9 mouse cellular contexts compared by ENCODE assay signal in the genomic region with DNA sequence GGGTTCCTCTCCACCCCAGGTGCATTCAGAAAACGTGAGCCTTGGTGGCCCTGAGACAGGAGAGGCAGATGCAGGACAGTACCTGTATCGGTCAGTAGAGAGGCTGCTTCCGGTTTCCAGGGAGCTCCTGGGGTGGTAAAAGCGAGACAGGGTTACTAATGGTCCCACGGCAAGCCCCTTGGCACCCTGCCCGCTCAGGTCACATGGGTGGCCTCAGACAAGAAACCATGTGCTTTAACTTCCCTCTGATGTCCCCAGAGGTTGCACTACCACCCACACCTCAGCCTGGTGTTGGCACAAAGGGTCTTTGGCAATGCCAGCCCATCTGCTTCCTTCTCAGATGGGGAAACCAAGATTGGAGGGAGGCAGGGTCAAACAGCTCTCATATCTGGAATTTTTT.
A peak's percentile ranks its signal among the peaks of the same experiment; 100 is the strongest.
DNase-seq lines count a peak whose midpoint lies in the region; ATAC-seq and TF ChIP-seq lines count a peak whose summit lies in the region.
"Had no signal": no experiment of that assay in that cellular context is flagged by ENCODE, and none has a peak within 500 bp of the region (broad histone marks: within the 10 kb centered on the region; RNA-seq: fewer than 3 reads in every experiment).

No protein-coding gene starts in this region.

- DNase-seq in right cerebral cortex, postnatal 10 days (ENCODE audit: low spot score in 2 of 2), result peak; percentile 58 to 61
- DNase-seq in right cerebral cortex, adult 2 months (ENCODE audit: low spot score in 2 of 2), result no peak
- no peak for DNase-seq in forebrain, postnatal 0 days
- DNase-seq in spleen, postnatal 4 days (ENCODE audit: low spot score in 2 of 2), result peak; percentile 60 to 82
- no peak for DNase-seq in gastrocnemius, adult 18-20 months (ENCODE audit: low spot score)
- DNase-seq in urinary bladder, postnatal 14 days (ENCODE audit: low spot score), result no peak

- ATAC-seq in forebrain, postnatal 0 days, result no peak
- peak; percentile 74 for ATAC-seq in megakaryocyte, adult 5-6 weeks (ENCODE audit: poor library complexity, severe bottlenecking)

- no peak for TF ChIP-seq CTCF in forebrain, postnatal 0 days (IDR thresholded peaks at IDR 0.05; ENCODE audit: low read depth)

- H3K27me3 ChIP-seq in forebrain, postnatal 0 days (ENCODE audit: insufficient read depth, low read length), result no peaks in the 10 kb centered on the region
- H3K27me3 ChIP-seq: embryonic facial prominence, embryonic 15.5 days; limb, embryonic 12.5 days had no signal

- peaks cover 42% of the 10 kb centered on the region for H3K4me1 ChIP-seq in forebrain, postnatal 0 days (ENCODE audit: insufficient read depth)

- H3K9me3 ChIP-seq in forebrain, postnatal 0 days (ENCODE audit: low read length), result no peaks in the 10 kb centered on the region
- H3K9me3 ChIP-seq: embryonic facial prominence, embryonic 15.5 days; limb, embryonic 12.5 days had no signal

- 40% methylated on average over 6 of the region's 6 CpGs for WGBS in forebrain, postnatal 0 days

- peak overlapping the region; percentile 64 for H3K27ac ChIP-seq in forebrain, postnatal 0 days (ENCODE audit: low read depth, low read length)
- H3K27ac ChIP-seq: embryonic facial prominence, embryonic 15.5 days; limb, embryonic 12.5 days had no signal

- H3K9ac ChIP-seq in forebrain, postnatal 0 days, result 0 out of 2 replicates have a peak overlapping the region, but pooled peaks have one; percentile 3
- H3K9ac ChIP-seq: embryonic facial prominence, embryonic 15.5 days; limb, embryonic 12.5 days had no signal

- no peak overlapping the region for H3K4me3 ChIP-seq in forebrain, postnatal 0 days (ENCODE audit: low read depth, low read length)
- H3K4me3 ChIP-seq: embryonic facial prominence, embryonic 15.5 days; limb, embryonic 12.5 days had no signal

- no peak overlapping the region for H3K4me2 ChIP-seq in forebrain, postnatal 0 days (ENCODE audit: low read depth)
- H3K4me2 ChIP-seq: embryonic facial prominence, embryonic 15.5 days; limb, embryonic 12.5 days had no signal

- H3K36me3 ChIP-seq in forebrain, postnatal 0 days (ENCODE audit: insufficient read depth), result no peaks in the 10 kb centered on the region
- H3K36me3 ChIP-seq: embryonic facial prominence, embryonic 15.5 days; limb, embryonic 12.5 days had no signal

Comparison
In these comparisons a context has a peak if more than half of its experiments do, and no peak if none do; other contexts are left out.
1. DNase-seq: peak in right cerebral cortex, postnatal 10 days (2 of 2) and spleen, postnatal 4 days (2 of 2); none in right cerebral cortex, adult 2 months (0 of 2), forebrain, postnatal 0 days (single experiment), gastrocnemius, adult 18-20 months (single experiment) and urinary bladder, postnatal 14 days (single experiment).